Mouse (Mus musculus): ENCODE results near the gene Tnfrsf8. TPM values are rescaled to one million over a fixed set of nuclear protein-coding genes. Genes with fewer than 3 reads are reported as not detected.
"Not testable (repeated sequence)": the region's sequence is repeated elsewhere in the genome, so short reads cannot be mapped to it uniquely, and the experiment has no call there.

Tnfrsf8 gene
- total RNA-seq, 2 experiments from 2014 or later: 0.31 TPM; not detected in 1

DNA sequence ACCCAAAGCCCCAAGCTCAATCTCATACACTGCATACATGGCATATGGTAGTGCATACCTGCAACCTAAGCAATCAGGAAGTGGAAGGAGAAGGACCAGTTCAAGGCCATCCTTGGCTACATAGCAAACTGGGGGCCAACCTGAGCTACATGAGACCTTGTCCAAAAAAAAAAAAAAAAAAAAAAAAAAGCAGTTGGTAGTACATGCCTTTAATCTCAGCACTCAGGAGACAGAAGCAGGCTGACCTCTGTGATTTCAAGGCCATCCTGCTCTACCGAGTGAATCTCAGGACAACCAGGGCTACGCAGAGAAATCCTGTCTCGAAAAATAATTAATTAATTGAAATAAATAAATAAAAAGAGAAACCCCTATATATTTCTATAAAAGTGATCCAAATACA is 1.7 kb downstream of the Tnfrsf8 start:
- ATAC-seq (replicated peaks; ENCODE audit: low FRiP score, low TSS enrichment, poor library complexity, severe bottlenecking): no peak

DNA sequence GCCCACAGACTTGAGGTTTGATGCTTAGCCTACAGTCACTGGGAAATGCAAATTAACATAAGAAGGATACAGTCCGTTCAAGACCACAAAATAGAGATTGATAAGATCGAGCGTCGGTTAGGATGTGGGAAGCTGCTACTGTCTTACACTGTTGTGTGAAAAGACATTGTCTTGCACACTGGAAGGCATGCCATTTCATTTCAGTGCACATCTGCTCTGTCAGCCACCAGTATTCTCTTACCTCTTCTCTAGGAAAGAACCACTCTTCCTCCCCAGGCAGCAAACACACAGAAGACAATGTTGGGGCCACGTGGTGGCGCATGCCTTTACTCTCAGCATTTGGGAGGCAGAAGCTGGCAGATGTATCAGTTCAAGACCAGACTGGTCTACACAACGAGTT is 2.4 kb downstream of the Tnfrsf8 start:
- peak; percentile 20 for ATAC-seq (replicated peaks; ENCODE audit: low FRiP score, low TSS enrichment, poor library complexity, severe bottlenecking)

DNA sequence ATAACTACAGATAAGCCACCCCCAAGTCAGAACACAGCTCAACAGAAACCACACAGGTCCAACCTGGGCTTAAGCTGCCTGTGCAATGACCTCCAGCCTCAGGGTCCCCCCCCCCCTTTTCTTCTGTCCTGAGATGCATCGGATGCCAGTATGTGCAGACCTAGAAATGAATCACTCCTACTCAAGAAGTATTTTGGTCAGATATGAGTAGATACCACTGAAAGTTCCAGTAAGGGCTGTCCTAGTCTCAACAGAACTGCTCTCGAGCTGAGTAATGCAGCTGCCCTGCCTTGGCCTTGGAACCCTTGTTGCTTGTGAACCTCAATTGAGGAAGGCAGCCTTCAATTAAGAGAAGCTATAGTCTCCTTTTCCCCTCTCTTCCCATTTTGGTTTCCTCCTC is 4.1 kb downstream of the Tnfrsf8 start:
- no peak for ATAC-seq (replicated peaks; ENCODE audit: low FRiP score, low TSS enrichment, poor library complexity, severe bottlenecking)

DNA sequence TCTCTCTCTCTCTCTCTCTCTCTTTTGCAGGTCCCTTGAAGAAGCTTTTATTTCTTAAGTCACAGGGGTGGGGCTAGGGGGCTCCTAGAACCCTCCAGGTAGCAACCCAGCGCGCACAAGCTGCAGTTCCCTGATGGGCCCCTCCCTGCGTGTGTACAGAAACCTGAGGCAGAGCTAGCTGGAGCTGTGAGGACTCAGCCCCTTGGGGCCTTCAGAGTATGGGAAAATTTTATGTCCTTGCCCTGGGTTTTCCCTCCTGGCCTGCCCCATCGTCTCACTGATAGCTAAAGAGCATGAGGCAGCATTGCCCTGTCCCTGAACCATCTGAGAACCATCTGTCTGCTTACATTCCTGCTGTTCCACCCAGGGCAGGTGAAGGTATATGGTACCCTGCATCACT is 8.5 kb downstream of the Tnfrsf8 start:
- no peak for ATAC-seq (replicated peaks; ENCODE audit: low FRiP score, low TSS enrichment, poor library complexity, severe bottlenecking)

DNA sequence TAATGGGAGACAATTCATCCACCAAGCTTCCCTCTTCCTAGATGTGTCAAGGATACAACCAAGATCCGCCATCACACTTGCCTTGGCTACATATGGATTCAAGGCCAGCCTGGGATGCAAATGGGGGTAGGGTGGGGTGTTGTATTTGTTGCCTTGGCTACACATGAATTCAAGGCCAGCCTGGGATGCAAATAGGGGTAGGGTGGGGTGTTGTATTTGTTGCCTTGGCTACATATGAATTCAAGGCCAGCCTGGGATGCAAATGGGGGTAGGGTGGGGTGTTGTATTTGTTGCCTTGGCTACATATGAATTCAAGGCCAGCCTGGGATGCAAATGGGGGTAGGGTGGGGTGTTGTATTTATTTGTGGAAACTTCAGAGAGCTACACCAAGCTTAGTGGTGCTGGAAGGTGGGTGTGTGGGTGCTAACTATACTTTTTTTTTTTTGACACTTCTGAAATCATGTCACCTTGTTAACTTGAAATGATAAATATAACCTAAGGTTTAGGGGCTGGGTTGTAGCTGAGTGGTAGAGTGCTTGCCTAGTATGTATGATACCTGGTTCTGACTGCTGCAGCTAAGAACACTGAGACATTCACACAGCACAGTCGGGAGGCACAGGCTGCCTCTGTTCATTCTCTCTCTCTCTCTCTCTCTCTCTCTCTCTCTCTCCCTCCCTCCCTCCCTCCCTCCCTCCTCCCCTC is 9.2 kb downstream of the Tnfrsf8 start:
- not testable (repeated sequence) for ATAC-seq (replicated peaks; ENCODE audit: low FRiP score, low TSS enrichment, poor library complexity, severe bottlenecking)

DNA sequence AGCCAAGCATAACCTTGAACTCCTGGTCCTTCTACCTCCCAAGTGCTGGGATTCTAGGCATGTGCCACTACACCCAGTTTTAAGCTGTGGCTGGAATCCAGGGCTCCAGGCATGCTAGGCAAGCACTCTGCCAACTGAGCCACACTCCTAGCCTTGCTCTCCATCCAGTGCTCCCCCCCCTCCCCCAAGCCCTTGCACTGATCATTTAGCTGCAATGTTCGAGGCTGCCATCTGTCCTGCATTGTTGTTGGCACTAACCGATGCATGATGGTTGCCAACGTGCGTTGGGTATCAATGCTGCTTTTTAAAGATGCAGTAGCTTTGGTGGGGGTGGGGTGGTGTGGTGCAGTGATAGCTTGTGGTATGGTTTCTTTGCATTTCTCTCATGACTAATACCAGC is 10.9 kb downstream of the Tnfrsf8 start:
- ATAC-seq (replicated peaks; ENCODE audit: low FRiP score, low TSS enrichment, poor library complexity, severe bottlenecking): no peak

DNA sequence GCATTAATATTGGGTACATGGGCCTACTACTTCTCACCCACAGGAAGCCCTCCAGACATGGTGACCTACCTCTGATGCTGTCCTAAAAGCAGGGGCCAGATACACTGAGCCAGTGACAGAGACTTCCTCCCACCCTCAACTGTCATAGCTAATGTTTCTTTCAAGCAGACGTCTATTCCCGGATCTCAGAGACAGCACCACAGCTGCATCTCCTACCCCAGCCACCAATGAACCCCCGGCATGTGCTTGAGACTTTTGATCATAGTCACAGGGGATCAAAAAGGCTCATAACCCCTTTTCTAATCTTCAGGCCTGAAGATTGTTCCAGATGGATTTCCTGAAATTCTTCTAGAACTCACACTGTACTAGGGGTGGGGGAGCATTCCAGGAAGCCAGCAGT is 12.9 kb downstream of the Tnfrsf8 start:
- ATAC-seq (replicated peaks; ENCODE audit: low FRiP score, low TSS enrichment, poor library complexity, severe bottlenecking): no peak

DNA sequence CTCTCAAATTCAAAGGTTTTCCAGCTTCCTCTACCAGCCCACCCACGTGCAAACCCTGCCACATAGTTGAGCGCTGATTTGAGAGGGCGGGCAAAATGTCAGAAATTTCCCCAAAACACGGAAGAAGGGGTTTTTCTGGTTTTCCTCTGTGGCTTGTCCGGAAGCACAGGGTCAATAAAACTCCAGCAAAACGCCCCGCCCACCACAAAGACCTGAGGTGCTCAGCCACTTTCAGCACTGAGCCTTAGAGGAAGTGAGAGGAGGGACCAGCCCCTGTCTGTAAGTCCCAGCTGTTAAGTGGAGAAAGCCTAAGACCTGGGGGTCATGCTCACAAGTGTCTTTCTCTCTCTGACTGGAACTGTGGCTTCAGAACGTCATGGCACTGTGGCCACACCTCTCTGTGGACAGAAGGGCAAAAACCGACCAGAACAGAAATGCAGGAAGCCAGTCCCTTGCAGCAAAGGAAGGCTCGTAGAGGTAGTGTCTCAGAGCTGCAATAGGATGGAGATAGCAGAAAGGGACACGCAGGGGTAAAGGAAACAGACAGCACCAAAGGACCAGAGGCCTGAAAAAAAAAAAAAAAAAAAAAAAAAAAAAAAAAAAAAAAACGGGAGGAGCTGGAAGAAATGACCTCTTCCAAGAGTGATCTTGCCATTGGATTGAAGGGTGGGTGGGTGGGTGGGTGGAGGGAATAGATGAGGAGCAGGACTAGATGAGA is 14.6 kb downstream of the Tnfrsf8 start:
- ATAC-seq (replicated peaks; ENCODE audit: low FRiP score, low TSS enrichment, poor library complexity, severe bottlenecking): peak; percentile 45

DNA sequence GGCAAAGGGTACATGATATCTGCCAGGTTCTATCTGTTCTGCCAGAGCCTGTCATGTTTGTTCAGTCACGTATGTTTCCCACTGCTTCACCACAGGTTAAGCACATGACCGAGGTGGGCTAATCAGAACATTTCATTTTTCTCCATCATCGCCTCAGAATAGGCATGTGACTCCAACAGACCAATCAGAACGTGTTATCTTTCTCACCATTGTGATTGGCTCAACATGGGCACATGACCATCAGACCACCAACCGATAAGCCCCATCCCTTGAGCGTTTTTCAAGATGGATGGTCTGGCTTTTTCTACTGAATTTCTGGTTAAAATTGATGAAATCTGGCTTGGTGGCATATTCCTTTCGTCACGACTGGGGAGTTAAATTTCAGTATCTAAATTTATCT is 15.6 kb downstream of the Tnfrsf8 start:
- ATAC-seq (replicated peaks; ENCODE audit: low FRiP score, low TSS enrichment, poor library complexity, severe bottlenecking): no peak

DNA sequence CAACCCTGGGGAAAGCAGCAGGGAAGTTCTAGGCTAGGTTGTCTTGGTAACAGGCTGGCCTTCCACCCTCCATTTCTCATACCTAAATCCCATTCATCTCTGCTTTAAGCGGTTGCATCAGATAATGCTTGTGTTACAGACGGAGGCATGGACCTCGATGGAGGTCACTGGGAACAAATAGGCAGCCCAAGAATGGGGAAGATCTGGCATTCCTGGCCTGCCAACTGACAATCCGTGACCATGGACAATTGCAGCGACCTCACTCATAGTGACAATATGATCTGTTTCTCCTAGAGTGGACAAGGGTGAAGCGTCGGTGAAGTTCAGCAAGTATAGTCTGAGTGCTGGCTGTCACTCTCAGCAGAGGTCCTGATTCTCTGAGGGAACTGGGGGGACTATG is 16.1 kb downstream of the Tnfrsf8 start:
- no peak for ATAC-seq (replicated peaks; ENCODE audit: low FRiP score, low TSS enrichment, poor library complexity, severe bottlenecking)

DNA sequence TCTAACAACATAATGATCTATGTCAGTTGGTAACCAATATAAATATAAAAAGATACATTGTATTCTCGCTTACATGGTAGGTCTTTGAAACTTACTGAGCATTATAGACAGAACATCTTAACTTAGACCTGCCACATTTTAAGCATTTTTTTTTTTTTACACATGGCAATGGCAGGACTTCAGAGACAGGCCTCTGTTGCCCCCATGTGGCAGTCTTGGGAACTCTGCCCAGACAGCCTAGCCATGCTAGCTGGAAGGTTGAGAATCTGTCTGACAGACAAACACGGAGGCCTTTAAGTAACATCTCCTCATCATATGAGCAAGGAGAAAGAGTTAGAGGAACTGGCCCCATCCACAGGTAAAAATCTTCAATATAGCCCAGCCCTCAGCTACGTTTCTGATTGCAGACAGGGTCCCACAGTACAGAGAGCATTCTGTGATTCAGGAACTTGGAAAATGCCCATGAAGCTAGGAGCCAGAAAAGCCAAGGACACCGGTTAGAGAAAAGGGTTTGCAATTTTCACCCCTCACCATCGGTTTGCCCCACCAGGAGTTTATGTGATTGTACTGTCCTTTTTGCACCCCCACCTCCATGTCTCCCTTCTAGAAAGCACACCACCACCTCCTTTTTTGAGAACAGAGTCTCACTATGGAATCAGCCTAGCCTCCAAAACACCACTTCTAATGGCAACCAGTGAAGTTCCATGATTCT is 19.2 kb downstream of the Tnfrsf8 start:
- peak; percentile 73 for ATAC-seq (replicated peaks; ENCODE audit: low FRiP score, low TSS enrichment, poor library complexity, severe bottlenecking)

DNA sequence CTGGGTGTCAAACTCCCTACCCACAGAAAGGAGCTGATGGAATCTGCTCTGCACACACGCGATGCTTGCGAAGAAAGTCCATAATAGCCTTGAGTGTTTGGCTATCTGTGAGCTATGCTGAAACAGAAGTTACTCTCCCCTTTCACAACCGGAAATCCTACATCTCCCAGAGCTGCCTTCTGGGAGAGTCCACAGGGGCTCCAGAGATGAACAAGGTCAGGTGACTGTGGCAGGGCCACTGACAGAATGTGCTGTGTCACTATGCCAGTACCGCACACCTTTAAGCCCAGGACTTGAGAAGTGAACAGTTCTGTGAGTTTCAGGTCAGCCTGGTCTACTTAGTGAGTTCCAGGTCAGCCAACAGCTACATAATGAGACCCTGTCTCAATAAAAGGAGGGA is 20.4 kb downstream of the Tnfrsf8 start:
- no peak for ATAC-seq (replicated peaks; ENCODE audit: low FRiP score, low TSS enrichment, poor library complexity, severe bottlenecking)

DNA sequence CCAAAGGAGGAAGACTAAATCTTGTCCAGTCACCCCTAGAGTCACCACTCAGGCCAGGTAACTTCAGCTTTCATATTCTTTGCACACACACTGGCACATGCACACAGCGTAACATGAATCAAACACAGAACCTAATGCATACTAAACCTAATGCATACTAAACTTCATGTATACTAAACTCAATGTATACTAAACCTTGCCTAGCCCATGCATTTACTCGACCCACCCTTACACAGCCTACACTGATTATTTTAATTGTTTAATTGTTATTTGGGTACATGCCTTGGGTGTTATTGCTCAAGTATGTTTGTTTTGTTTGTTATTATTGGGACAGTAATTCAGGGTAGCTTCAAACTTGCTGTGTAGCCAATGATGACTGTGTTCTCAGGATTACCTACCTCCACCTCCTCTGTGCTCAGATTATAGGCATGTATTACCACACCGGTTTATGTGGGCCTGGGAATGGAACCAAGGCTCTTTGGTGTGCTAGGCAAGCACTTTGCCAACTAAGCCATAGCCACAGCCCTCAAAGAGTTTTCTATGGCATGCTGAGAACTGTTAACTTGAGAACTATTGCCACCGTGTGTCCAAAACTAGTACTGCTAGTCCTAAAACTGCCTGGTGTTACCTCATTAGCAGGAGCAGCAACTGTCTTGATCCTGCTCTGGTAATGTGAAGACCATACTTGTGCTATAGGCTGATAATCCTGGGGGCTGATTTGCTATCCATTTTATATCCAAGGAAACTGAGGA is 28.4 kb downstream of the Tnfrsf8 start:
- ATAC-seq (replicated peaks; ENCODE audit: low FRiP score, low TSS enrichment, poor library complexity, severe bottlenecking): peak; percentile 96

DNA sequence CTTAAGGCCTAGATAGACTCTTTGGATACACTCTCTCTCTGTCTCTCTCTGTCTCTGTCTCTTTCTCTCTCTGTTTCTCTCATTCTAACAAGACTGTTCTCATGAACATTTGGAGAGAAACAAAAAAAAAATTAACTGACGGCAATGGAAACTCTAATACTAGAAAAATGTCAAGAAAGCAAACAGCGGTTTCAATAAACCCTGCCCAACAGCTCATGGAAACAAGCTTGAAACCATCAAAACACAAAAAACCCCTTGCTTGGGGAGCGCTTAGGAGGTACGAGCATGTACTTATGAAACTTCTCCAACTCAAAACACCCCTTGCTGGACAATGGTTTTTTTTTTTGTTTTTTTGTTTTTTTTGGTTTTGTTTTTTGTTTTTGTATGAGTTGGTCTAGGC is 30.3 kb downstream of the Tnfrsf8 start:
- no peak for ATAC-seq (replicated peaks; ENCODE audit: low FRiP score, low TSS enrichment, poor library complexity, severe bottlenecking)

DNA sequence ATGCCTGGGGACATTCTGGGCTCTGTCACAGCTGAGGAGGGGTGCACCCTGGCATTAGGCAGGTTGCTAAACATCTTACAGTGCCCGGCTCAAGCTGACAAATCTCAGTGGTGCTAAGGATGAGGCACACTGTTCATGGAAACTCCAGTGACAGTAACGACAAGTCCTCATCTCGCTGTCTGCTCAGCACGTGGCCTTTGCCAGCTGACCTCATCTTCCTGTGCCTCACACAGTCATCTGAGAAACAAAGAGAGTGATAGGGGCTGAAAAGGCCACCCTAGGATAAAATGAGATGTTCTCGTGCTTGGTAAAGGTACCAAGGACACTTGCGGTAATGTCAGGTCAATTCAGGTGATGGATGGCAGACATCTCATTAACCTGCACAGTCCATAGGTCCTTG is 31.5 kb downstream of the Tnfrsf8 start:
- no peak for ATAC-seq (replicated peaks; ENCODE audit: low FRiP score, low TSS enrichment, poor library complexity, severe bottlenecking)

DNA sequence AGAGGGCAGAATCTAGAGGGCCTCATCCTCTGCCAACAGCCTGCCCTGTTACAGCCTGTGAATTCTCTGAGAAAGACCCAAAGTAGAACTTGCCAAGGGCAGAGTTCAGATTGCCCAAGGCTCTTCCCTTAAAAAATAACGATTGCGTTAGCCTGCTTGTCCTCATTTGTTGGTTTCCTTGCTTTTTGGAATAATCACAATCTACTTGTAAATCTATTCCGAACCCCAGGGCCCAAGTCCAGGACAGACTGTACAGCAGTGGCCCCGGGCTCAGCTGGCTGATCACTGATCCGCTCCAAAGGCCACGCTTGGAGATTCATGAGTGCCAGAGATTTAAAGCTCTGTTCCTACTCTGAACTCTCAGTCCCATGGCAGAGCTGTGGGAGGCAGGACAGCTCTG is 34.0 kb downstream of the Tnfrsf8 start:
- no peak for ATAC-seq (replicated peaks; ENCODE audit: low FRiP score, low TSS enrichment, poor library complexity, severe bottlenecking)

DNA sequence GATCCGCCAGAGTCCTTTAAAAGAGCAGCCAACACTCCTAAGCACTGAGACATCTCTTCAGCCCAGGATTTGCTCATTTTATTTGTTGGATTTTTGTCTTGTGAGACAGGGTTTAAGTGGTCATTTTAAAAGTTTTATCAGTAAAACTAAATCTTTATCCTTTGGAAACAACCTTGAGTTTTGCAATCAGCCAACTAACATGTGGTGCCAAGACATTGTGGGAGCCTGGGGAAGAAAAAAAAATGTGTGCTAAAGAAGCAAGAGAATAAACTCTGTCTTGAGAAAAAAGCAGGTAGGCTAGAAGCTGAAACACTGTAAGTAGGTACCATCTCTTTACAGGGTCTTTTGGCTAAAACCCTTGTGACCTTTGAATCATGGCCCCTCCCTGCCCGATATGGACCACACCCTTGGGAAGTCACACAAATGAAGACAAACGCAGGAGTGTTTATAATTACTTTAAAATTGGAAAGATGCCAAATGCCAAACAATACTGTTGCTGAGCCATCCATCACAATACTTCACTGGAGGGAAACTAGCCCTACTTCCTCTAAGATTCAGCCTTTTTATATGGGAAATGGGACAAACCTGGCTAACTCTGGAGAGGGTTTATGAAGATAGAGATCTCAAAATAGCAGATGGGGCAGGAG is 36.1 kb downstream of the Tnfrsf8 start:
- no peak for ATAC-seq (replicated peaks; ENCODE audit: low FRiP score, low TSS enrichment, poor library complexity, severe bottlenecking)

DNA sequence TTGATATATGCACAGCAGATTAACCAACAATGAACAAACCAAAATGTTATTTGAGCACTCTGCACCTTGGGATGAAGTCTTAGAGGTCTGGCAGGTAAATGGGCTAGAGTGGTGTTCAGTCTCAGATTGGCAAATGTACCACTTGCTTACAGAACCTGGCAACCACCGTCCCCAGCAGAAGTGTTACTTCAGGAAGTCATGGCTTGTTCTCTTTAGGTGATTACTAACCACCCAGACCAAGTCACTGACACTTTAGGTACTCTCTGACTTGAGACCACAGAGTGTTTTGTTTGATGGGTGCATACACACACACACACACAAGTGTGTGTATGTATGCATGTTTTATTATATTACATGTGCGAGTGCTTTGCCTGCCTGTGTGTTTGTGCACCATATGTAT is 36.7 kb downstream of the Tnfrsf8 start:
- ATAC-seq (replicated peaks; ENCODE audit: low FRiP score, low TSS enrichment, poor library complexity, severe bottlenecking): no peak

DNA sequence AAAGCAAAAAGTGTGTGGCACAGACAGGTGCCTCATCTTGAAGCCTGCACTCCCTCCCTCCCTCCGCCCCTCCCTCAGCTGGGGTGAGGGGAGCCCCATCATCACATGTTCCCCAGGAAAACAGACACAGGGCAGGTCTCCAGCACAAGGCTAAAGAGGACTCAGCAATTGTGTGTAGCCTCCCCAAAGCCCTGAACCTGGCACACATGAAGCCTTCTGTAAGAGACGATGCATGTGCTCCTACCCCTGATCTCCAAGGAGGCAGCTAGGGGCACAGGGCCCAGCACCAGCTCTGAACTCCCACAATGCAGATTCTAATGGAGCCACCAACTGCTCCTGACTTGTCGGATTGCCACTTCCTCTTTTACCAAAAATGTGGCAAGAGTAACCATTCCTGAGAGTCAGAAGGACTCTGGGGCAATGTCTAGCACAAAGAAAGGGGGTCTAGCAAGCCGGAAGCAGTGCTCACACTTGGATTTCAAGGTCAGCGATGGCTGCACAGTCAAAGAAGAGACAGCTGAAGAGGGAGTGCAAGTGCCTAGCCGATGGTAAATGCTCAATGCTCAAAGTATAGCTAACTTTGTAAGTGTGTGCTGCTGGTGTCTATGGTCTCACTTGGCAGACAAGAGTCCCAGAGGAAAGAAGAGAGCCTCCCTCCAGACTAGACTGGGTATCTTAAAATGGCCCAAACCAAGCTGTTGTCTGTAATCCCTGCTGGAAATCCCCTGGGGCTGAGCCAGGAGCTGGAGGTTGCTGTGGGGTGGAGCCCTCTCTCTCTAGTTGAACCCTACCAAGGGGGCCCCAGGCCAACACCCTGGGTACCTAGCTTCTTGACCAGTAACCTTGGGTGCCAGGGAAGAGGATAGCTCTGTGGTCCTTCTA is 38.4 kb downstream of the Tnfrsf8 start:
- no peak for ATAC-seq (replicated peaks; ENCODE audit: low FRiP score, low TSS enrichment, poor library complexity, severe bottlenecking)

Measured in megakaryocyte-erythroid progenitor cell, adult 5-6 weeks (primary cell).